Mouse (Mus musculus) spleen, adult 2 months (tissue): ENCODE results near the gene Olfr17. TPM values are rescaled to one million over a fixed set of nuclear protein-coding genes. Genes with fewer than 3 reads are reported as not detected.
"Not testable (repeated sequence)": the region's sequence is repeated elsewhere in the genome, so short reads cannot be mapped to it uniquely, and the experiment has no call there.

ENCODE experiments used
- DNase-seq, 2 experiments: peaks; one replicate each; pipeline versions ENCODE4 v3.0.0 to v3.0.0-alpha.2; 2012 to 2021; ENCODE audit warnings: low spot score in 2 of 2, low read depth in 1 of 2
- H3K27ac ChIP-seq: fragments of 200-500 bp; 2 replicates; pipeline ENCODE4 v1.5.1; 2012; ENCODE audit warnings: low read length, inconsistent platforms; ENCODE audit not compliant: insufficient read depth
- H3K27me3 ChIP-seq: fragments of 200-500 bp; 2 replicates; pipeline ENCODE4 v1.6.1; 2012; ENCODE audit warnings: mild to moderate bottlenecking, moderate library complexity, low read length, inconsistent platforms; ENCODE audit not compliant: control insufficient read depth, insufficient read depth
- H3K36me3 ChIP-seq: fragments of 200-500 bp; 2 replicates; pipeline ENCODE4 v1.6.1; 2012; ENCODE audit warnings: mild to moderate bottlenecking, low read length, inconsistent platforms; ENCODE audit not compliant: control insufficient read depth, insufficient read depth
- H3K4me1 ChIP-seq: fragments of 200-500 bp; 2 replicates; pipeline ENCODE4 v1.6.1; 2011; ENCODE audit warnings: inconsistent platforms; ENCODE audit not compliant: control insufficient read depth, insufficient read depth, insufficient read length
- H3K4me3 ChIP-seq: fragments of 200-500 bp; 2 replicates; pipeline ENCODE4 v1.5.1; 2011; ENCODE audit warnings: mild to moderate bottlenecking, inconsistent platforms; ENCODE audit not compliant: insufficient read depth, insufficient read length; ENCODE audit errors: extremely low read depth
- CTCF ChIP-seq: fragments of 200-500 bp; IDR thresholded peaks from 2 replicates; pipeline ENCODE4 v1.5.1; 2011; ENCODE audit warnings: mild to moderate bottlenecking, inconsistent platforms; ENCODE audit not compliant: insufficient read depth, insufficient read length, insufficient replicate concordance; ENCODE audit errors: extremely low read depth
- POLR2A ChIP-seq: fragments of 200-500 bp; IDR thresholded peaks from 2 replicates; pipeline ENCODE4 v1.6.1; 2011; ENCODE audit warnings: low read depth, low read length, inconsistent platforms
- WGBS: fragments of 180-500 bp; shearing (Covaris S2); methylation state at CpG from one replicate; pipeline ENCODE4 v1.1.7; 2018; 5-methylcytosine and 5-hydroxymethylcytosine counted together
- polyA plus RNA-seq: library from polyadenylated mRNA; depleted of rRNA; stranded (reverse); fragments of >200 nt; gene quantifications from 2 replicates; pipeline ENCODE4 v1.2.3, GENCODE M21; 2012; rRNA removed

Gene Olfr17
- polyA plus RNA-seq, result not detected in 2 replicates

GRCm38 (mm10) chr7:107092920-107093319 is at the start of gene Olfr17:
Gene Olfr17, plus strand, starts transcription at chr7:107093220.
- no peaks in the 10 kb centered on the region for H3K4me1 ChIP-seq
- no peak for DNase-seq
- H3K4me3 ChIP-seq, result no peak within 1 kb of the TSS
- no peaks in the 10 kb centered on the region for H3K27me3 ChIP-seq
- TF ChIP-seq POLR2A (no peak), CTCF (no peak)
- no peaks in the 10 kb centered on the region for H3K36me3 ChIP-seq
- H3K27ac ChIP-seq, result no peak within 1 kb of the TSS
- whole genome bisulfite sequencing, result 53% methylated on average over 1 of the region's 1 CpGs

- H3K27ac ChIP-seq, result no peak overlapping the region
- no peaks in the 10 kb centered on the region for H3K27me3 ChIP-seq
- H3K36me3 ChIP-seq, result no peaks in the 10 kb centered on the region
- no peak for DNase-seq
- 13% methylated on average over 1 of the region's 1 CpGs for WGBS
- no peak overlapping the region for H3K4me3 ChIP-seq
- TF ChIP-seq CTCF (no peak), POLR2A (no peak)
- H3K4me1 ChIP-seq, result no peaks in the 10 kb centered on the region
Measured at GRCm38 (mm10) chr7:107044407-107044806, 48.6 kb upstream of the Olfr17 start.

GRCm38 (mm10) chr7:107045833-107046232 is 47.2 kb upstream of the Olfr17 start:
- 2% methylated on average over 5 of the region's 5 CpGs for WGBS
- H3K4me3 ChIP-seq, result no peak overlapping the region
- DNase-seq, result peak in 1 of 2 experiments; percentile 21
- H3K27me3 ChIP-seq, result no peaks in the 10 kb centered on the region
- H3K27ac ChIP-seq, result no peak overlapping the region
- TF ChIP-seq CTCF, result no peak
- TF ChIP-seq POLR2A, result no peak
- no peaks in the 10 kb centered on the region for H3K36me3 ChIP-seq
- no peaks in the 10 kb centered on the region for H3K4me1 ChIP-seq

- 38% methylated on average over 3 of the region's 3 CpGs for WGBS
- Histone ChIP-seq H3K27me3 (no peaks in the 10 kb centered on the region), H3K4me3 (no peak overlapping the region), H3K36me3 (no peaks in the 10 kb centered on the region), H3K4me1 (no peaks in the 10 kb centered on the region), H3K27ac (no peak overlapping the region)
- no peak for DNase-seq
- no peak for TF ChIP-seq CTCF
- no peak for TF ChIP-seq POLR2A
Measured at GRCm38 (mm10) chr7:107047578-107047977, 45.4 kb upstream of the Olfr17 start.

GRCm38 (mm10) chr7:107070681-107071080 is 22.3 kb upstream of the Olfr17 start, which contains the start of gene Olfr714:
Gene Olfr714, plus strand, starts transcription at chr7:107070981.
- H3K27me3 ChIP-seq, result no peaks in the 10 kb centered on the region
- 89% methylated on average over 2 of the region's 2 CpGs for WGBS
- H3K4me1 ChIP-seq, result no peaks in the 10 kb centered on the region
- DNase-seq, result no peak
- TF ChIP-seq CTCF, result no peak
- no peak for TF ChIP-seq POLR2A
- no peak within 1 kb of the TSS for H3K27ac ChIP-seq
- no peaks in the 10 kb centered on the region for H3K36me3 ChIP-seq
- no peak within 1 kb of the TSS for H3K4me3 ChIP-seq

GRCm38 (mm10) chr7:107110269-107110668 is 17.2 kb downstream of the Olfr17 start, which contains the start of gene Olfr715b:
Gene Olfr715b, minus strand, starts transcription at chr7:107110369.
- not testable (repeated sequence) for H3K4me3 ChIP-seq, H3K27ac ChIP-seq, H3K36me3 ChIP-seq, H3K4me1 ChIP-seq, H3K27me3 ChIP-seq, DNase-seq
- 83% methylated on average over 2 of the region's 2 CpGs for WGBS

GRCm38 (mm10) chr7:107130983-107131382 is 38.0 kb downstream of the Olfr17 start, which contains the start of gene Olfr715:
Gene Olfr715, minus strand, starts transcription at chr7:107131083.
- not testable (repeated sequence) for DNase-seq, H3K4me3 ChIP-seq
- WGBS, result 86% methylated on average over 3 of the region's 3 CpGs

GRCm38 (mm10) chr7:107138027-107138426 is 45.0 kb downstream of the Olfr17 start, which contains the start of gene Olfr716:
Gene Olfr716, plus strand, starts transcription at chr7:107138327.
- 77% methylated on average over 2 of the region's 2 CpGs for whole genome bisulfite sequencing
- H3K27me3 ChIP-seq, DNase-seq, H3K36me3 ChIP-seq, H3K27ac ChIP-seq, H3K4me3 ChIP-seq, H3K4me1 ChIP-seq: not testable (repeated sequence)

More at GRCm38 (mm10) chr7:107130983-107131382, 38.0 kb downstream of the Olfr17 start, which contains the start of gene Olfr715:
- H3K27ac ChIP-seq, H3K27me3 ChIP-seq, H3K36me3 ChIP-seq, H3K4me1 ChIP-seq: not testable (repeated sequence)
